Comparison of ENCODE assay signal across 14 mouse cellular contexts in genomic region chr2:10816374-10816773, GRCm38 (mm10).
DNase-seq lines count a peak whose midpoint lies in the region; ATAC-seq and TF ChIP-seq lines count a peak whose summit lies in the region.
"Had no signal": no experiment of that assay in that cellular context is flagged by ENCODE, and none has a peak within 500 bp of the region (broad histone marks: within the 10 kb centered on the region; RNA-seq: fewer than 3 reads in every experiment).

No protein-coding gene starts in this region.

- H3K4me1 ChIP-seq in kidney, embryonic 14.5 days (ENCODE audit: control insufficient read depth, insufficient read depth, low read length) = no peaks in the 10 kb centered on the region
- H3K4me1 ChIP-seq in CH12.LX (ENCODE audit: control insufficient read depth in 1 of 2, insufficient read depth in 2 of 2) = no peaks in the 10 kb centered on the region
- H3K4me1 ChIP-seq in bone marrow, adult 2 months (ENCODE audit: control insufficient read depth, insufficient read depth, low read length) = no peaks in the 10 kb centered on the region
- H3K4me1 ChIP-seq: heart, embryonic 13.5 days; liver, embryonic 15.5 days; neural tube, embryonic 15.5 days had no signal

- H3K36me3 ChIP-seq in kidney, embryonic 14.5 days (ENCODE audit: control insufficient read depth, insufficient read depth, low read length) = no peaks in the 10 kb centered on the region
- H3K36me3 ChIP-seq in CH12.LX (replicated peaks in 1 of 2; ENCODE audit: control insufficient read depth in 1 of 2, insufficient read depth in 1 of 2, low read length in 1 of 2) = no peaks in the 10 kb centered on the region
- H3K36me3 ChIP-seq: heart, embryonic 13.5 days; liver, embryonic 15.5 days; neural tube, embryonic 15.5 days had no signal

- TF ChIP-seq EP300 in CH12.LX (IDR thresholded peaks at IDR 0.05; ENCODE audit: low read length) = no peak

- DNase-seq in kidney, postnatal 10 days = peak; percentile 6
- DNase-seq in 416B (ENCODE audit: low read depth) (peak; percentile 21), CH12.LX (ENCODE audit: extremely low read depth) (peak; percentile 43)
- DNase-seq in left cerebral cortex, postnatal 4 days = no peak
- DNase-seq in heart, adult 9 months (ENCODE audit: low spot score in 2 of 2) = no peak
- DNase-seq: cerebellum, adult 8-10 months; gastrocnemius, postnatal 25 days; retina, postnatal 1 day; spleen, adult 18-20 months had no signal

- peak; percentile 26 to 62; a peak in 2 of 4 replicates for TF ChIP-seq CTCF in CH12.LX (conservative IDR thresholded peaks at IDR 0.05 in 1 of 2, IDR thresholded peaks at IDR 0.05 in 1 of 2; ENCODE audit: low read depth in 2 of 2, low read length in 2 of 2)
- TF ChIP-seq CTCF in bone marrow, adult 2 months (IDR thresholded peaks at IDR 0.05; ENCODE audit: control insufficient read depth, insufficient read depth, low read length) = peak; percentile 8; the same call in 1 of the 2 replicates

- intact Hi-C loops in left cerebral cortex, postnatal 4 days (cut with DNase I) = no loop called here

- TF ChIP-seq POLR2A in CH12.LX (IDR thresholded peaks at IDR 0.05; ENCODE audit: low read depth, low read length) = no peak
- no peak for TF ChIP-seq POLR2A in bone marrow, adult 2 months (IDR thresholded peaks at IDR 0.05; ENCODE audit: borderline replicate concordance, control insufficient read depth, low read depth, low read length)

- no peak overlapping the region for H3K4me2 ChIP-seq in kidney, embryonic 14.5 days (replicated peaks; ENCODE audit: low read depth, low read length)
- no peak overlapping the region for H3K4me2 ChIP-seq in CH12.LX (ENCODE audit: insufficient read depth, low read depth, poor library complexity, severe bottlenecking)
- H3K4me2 ChIP-seq: heart, embryonic 13.5 days; liver, embryonic 15.5 days; neural tube, embryonic 15.5 days had no signal

- 40% methylated on average over 2 of the region's 2 CpGs for WGBS in kidney, embryonic 14.5 days
- 38% methylated on average over 2 of the region's 2 CpGs for WGBS in bone marrow, adult 2 months

- in situ Hi-C loops in CH12.LX (cut with MboI; ENCODE audit: low pct_ligation_motif_present, low pct_unique_long_range_greater_than_20kb, low sequenced_read_pairs) = no loop called here

- no peaks in the 10 kb centered on the region for H3K9me3 ChIP-seq in kidney, embryonic 14.5 days (ENCODE audit: control insufficient read depth, low read length)
- H3K9me3 ChIP-seq in CH12.LX (replicated peaks; ENCODE audit: low read length) = no peaks in the 10 kb centered on the region
- H3K9me3 ChIP-seq: heart, embryonic 13.5 days; liver, embryonic 15.5 days; neural tube, embryonic 15.5 days had no signal

- no peak overlapping the region for H3K27ac ChIP-seq in kidney, embryonic 14.5 days (ENCODE audit: low read depth, low read length)
- no peak overlapping the region for H3K27ac ChIP-seq in CH12.LX (ENCODE audit: insufficient read depth, low read depth)
- H3K27ac ChIP-seq in bone marrow, adult 2 months (ENCODE audit: control insufficient read depth, insufficient read depth, low read depth, low read length, poor library complexity) = no peak overlapping the region
- H3K27ac ChIP-seq: heart, embryonic 13.5 days; liver, embryonic 15.5 days; neural tube, embryonic 15.5 days had no signal

- ATAC-seq in kidney, embryonic 14.5 days (ENCODE audit: low FRiP score, low TSS enrichment) = no peak

- dilution Hi-C loops in CH12.LX (cut with MboI; ENCODE audit: extremely low pct_ligation_motif_present, extremely low pct_unique_long_range_greater_than_20kb, low sequenced_read_pairs) = no loop called here

- no peaks in the 10 kb centered on the region for H3K27me3 ChIP-seq in kidney, embryonic 14.5 days (ENCODE audit: control insufficient read depth, insufficient read depth, low read length)
- no peaks in the 10 kb centered on the region for H3K27me3 ChIP-seq in CH12.LX (replicated peaks)
- H3K27me3 ChIP-seq: heart, embryonic 13.5 days; liver, embryonic 15.5 days; neural tube, embryonic 15.5 days had no signal

- TF ChIP-seq RAD21 in CH12.LX (IDR thresholded peaks at IDR 0.05; ENCODE audit: low read depth, low read length) = peak; percentile 54

- no peak overlapping the region for H3K9ac ChIP-seq in kidney, embryonic 14.5 days (ENCODE audit: low read depth, low read length)
- no peak overlapping the region for H3K9ac ChIP-seq in CH12.LX (ENCODE audit: insufficient read depth, low read depth)
- H3K9ac ChIP-seq: heart, embryonic 13.5 days; liver, embryonic 15.5 days; neural tube, embryonic 15.5 days had no signal

- no peak overlapping the region for H3K4me3 ChIP-seq in kidney, embryonic 14.5 days (ENCODE audit: low read length)
- H3K4me3 ChIP-seq in CH12.LX (replicated peaks in 1 of 3; ENCODE audit: low read depth in 2 of 3, low read length in 2 of 3, poor library complexity in 1 of 3) = no peak overlapping the region
- no peak overlapping the region for H3K4me3 ChIP-seq in bone marrow, adult 2 months (replicated peaks; ENCODE audit: control insufficient read depth, low read depth, low read length)
- H3K4me3 ChIP-seq: heart, embryonic 13.5 days; liver, embryonic 15.5 days; neural tube, embryonic 15.5 days had no signal

- H3K79me2 ChIP-seq in CH12.LX (replicated peaks; ENCODE audit: control insufficient read depth, extremely low read depth, insufficient read depth, poor library complexity, severe bottlenecking) = no peaks in the 10 kb centered on the region

TF ChIP-seq in CH12.LX, 34 proteins besides CTCF, POLR2A, EP300 and RAD21:
- TF ChIP-seq MXI1 (IDR thresholded peaks at IDR 0.05; ENCODE audit: low read depth, low read length) = no peak
- no peak for TF ChIP-seq E2F4 (IDR thresholded peaks at IDR 0.05; ENCODE audit: insufficient replicate concordance, low read depth, low read length)
- TF ChIP-seq SMC3 (IDR thresholded peaks at IDR 0.05; ENCODE audit: low read depth, low read length) = peak; percentile 46
- no peak for TF ChIP-seq NELFE (IDR thresholded peaks at IDR 0.05; ENCODE audit: low read depth, low read length)
- TF ChIP-seq ETS1 (conservative IDR thresholded peaks at IDR 0.05; ENCODE audit: low read depth, low read length) = no peak
- TF ChIP-seq ZNF384 (IDR thresholded peaks at IDR 0.05; ENCODE audit: low read depth, low read length) = no peak
- TF ChIP-seq MEF2A (IDR thresholded peaks at IDR 0.05; ENCODE audit: borderline replicate concordance, low read depth, low read length) = no peak
- TF ChIP-seq HCFC1 (IDR thresholded peaks at IDR 0.05; ENCODE audit: low read depth, low read length) = no peak

Comparison
In these comparisons a context has a peak if more than half of its experiments do, and no peak if none do; other contexts are left out.
1. DNase-seq: peak in kidney, postnatal 10 days (single experiment), 416B (single experiment) and CH12.LX (single experiment); none in left cerebral cortex, postnatal 4 days (single experiment) and heart, adult 9 months (0 of 2).